Mouse (Mus musculus) ovary, postnatal 14 days (tissue): ENCODE measurements around the gene Dppa2.

Experiments used
- DNase-seq: peaks from one replicate; pipeline ENCODE4 v3.0.0; 2022; ENCODE audit warnings: low spot score

Dppa2 gene

GRCm38 (mm10) chr16:48344193-48344592 lies 40.5 kb downstream of the Dppa2 start:
- DNase-seq: no peak

- DNase-seq: no peak
These were observed 43.5 kb downstream of the Dppa2 start for GRCm38 (mm10) chr16:48347246-48347645.

GRCm38 (mm10) chr16:48355716-48356115 lies 52.0 kb downstream of the Dppa2 start:
- no peak for DNase-seq

GRCm38 (mm10) chr16:48356417-48356816 lies 52.7 kb downstream of the Dppa2 start:
- no peak for DNase-seq

- DNase-seq: no peak
These were observed 57.2 kb downstream of the Dppa2 start for GRCm38 (mm10) chr16:48360887-48361286.

GRCm38 (mm10) chr16:48366801-48367200 lies 63.1 kb downstream of the Dppa2 start:
- DNase-seq: no peak

- DNase-seq: no peak
These were observed 64.4 kb downstream of the Dppa2 start for GRCm38 (mm10) chr16:48368096-48368495.
